Mouse (Mus musculus) liver, postnatal 0 days (tissue): Measurements from ENCODE around the gene Msn.

ENCODE experiments used
- CTCF ChIP-seq: sonication (generic); IDR thresholded peaks from 2 replicates; pipeline ENCODE4 v1.5.1; 2016; ENCODE audit warnings: antibody characterized with exemption, low read depth
- EP300 ChIP-seq: IDR thresholded peaks from 2 replicates; pipeline ENCODE4 v1.6.1; 2016; ENCODE audit warnings: antibody characterized with exemption, low read depth, mild to moderate bottlenecking

- TF ChIP-seq CTCF (no peak), EP300 (no peak)
Observed at GRCm38 (mm10) chrX:96052798-96053197, 43.0 kb upstream of the Msn start.
